Mouse (Mus musculus): ENCODE measurements around the gene Pakap. TPM values are rescaled to one million over a fixed set of nuclear protein-coding genes. Genes with fewer than 3 reads are reported as not detected.

The Pakap gene
- polyA plus RNA-seq, 1 experiment = 0.78 TPM

- WGBS = 79% methylated on average over 2 of the region's 2 CpGs
- DNase-seq = no peak
- H3K27me3 ChIP-seq (replicated peaks; ENCODE audit: control insufficient read depth, insufficient read depth, low read length) = no peaks in the 10 kb centered on the region
- H3K27ac ChIP-seq (ENCODE audit: insufficient read depth, low read depth, low read length) = no peak overlapping the region
- H3K4me1 ChIP-seq (ENCODE audit: control insufficient read depth, insufficient read depth, low read length) = no peaks in the 10 kb centered on the region
- no peaks in the 10 kb centered on the region for H3K36me3 ChIP-seq (ENCODE audit: control insufficient read depth, insufficient read depth, low read length)
- TF ChIP-seq CTCF (conservative IDR thresholded peaks at IDR 0.05; ENCODE audit: insufficient read depth, insufficient read length, low read depth, low read length) (no peak), POLR2A (IDR thresholded peaks at IDR 0.05; ENCODE audit: low read depth, low read length) (no peak)
- H3K4me3 ChIP-seq (ENCODE audit: insufficient read depth, low read depth, low read length) = no peak overlapping the region
Observed at GRCm38 (mm10) chr4:57624819-57625218, 56.8 kb downstream of the Pakap start.

- Histone ChIP-seq H3K27ac (ENCODE audit: insufficient read depth, low read depth, low read length) (no peak overlapping the region), H3K36me3 (ENCODE audit: control insufficient read depth, insufficient read depth, low read length) (no peaks in the 10 kb centered on the region), H3K4me3 (ENCODE audit: insufficient read depth, low read depth, low read length) (no peak overlapping the region), H3K4me1 (ENCODE audit: control insufficient read depth, insufficient read depth, low read length) (no peaks in the 10 kb centered on the region), H3K27me3 (replicated peaks; ENCODE audit: control insufficient read depth, insufficient read depth, low read length) (no peaks in the 10 kb centered on the region)
- WGBS = 60% methylated on average over 1 of the region's 1 CpGs
- TF ChIP-seq CTCF (conservative IDR thresholded peaks at IDR 0.05; ENCODE audit: insufficient read depth, insufficient read length, low read depth, low read length) = no peak
- no peak for TF ChIP-seq POLR2A (IDR thresholded peaks at IDR 0.05; ENCODE audit: low read depth, low read length)
- DNase-seq = no peak
Observed at GRCm38 (mm10) chr4:57625306-57625705, 57.3 kb downstream of the Pakap start.

GRCm38 (mm10) chr4:57625756-57626155, 57.8 kb downstream of the Pakap start:
- Histone ChIP-seq H3K4me1 (ENCODE audit: control insufficient read depth, insufficient read depth, low read length) (no peaks in the 10 kb centered on the region), H3K36me3 (ENCODE audit: control insufficient read depth, insufficient read depth, low read length) (no peaks in the 10 kb centered on the region), H3K27me3 (replicated peaks; ENCODE audit: control insufficient read depth, insufficient read depth, low read length) (no peaks in the 10 kb centered on the region), H3K27ac (ENCODE audit: insufficient read depth, low read depth, low read length) (no peak overlapping the region), H3K4me3 (ENCODE audit: insufficient read depth, low read depth, low read length) (no peak overlapping the region)
- WGBS = 88% methylated on average over 1 of the region's 1 CpGs
- no peak for DNase-seq
- TF ChIP-seq CTCF (conservative IDR thresholded peaks at IDR 0.05; ENCODE audit: insufficient read depth, insufficient read length, low read depth, low read length) = no peak
- no peak for TF ChIP-seq POLR2A (IDR thresholded peaks at IDR 0.05; ENCODE audit: low read depth, low read length)

GRCm38 (mm10) chr4:57626921-57627320, 58.9 kb downstream of the Pakap start:
- Histone ChIP-seq H3K27me3 (replicated peaks; ENCODE audit: control insufficient read depth, insufficient read depth, low read length) (no peaks in the 10 kb centered on the region), H3K36me3 (ENCODE audit: control insufficient read depth, insufficient read depth, low read length) (no peaks in the 10 kb centered on the region), H3K4me3 (ENCODE audit: insufficient read depth, low read depth, low read length) (no peak overlapping the region), H3K27ac (ENCODE audit: insufficient read depth, low read depth, low read length) (no peak overlapping the region), H3K4me1 (ENCODE audit: control insufficient read depth, insufficient read depth, low read length) (no peaks in the 10 kb centered on the region)
- DNase-seq = no peak
- TF ChIP-seq POLR2A (IDR thresholded peaks at IDR 0.05; ENCODE audit: low read depth, low read length) (no peak), CTCF (conservative IDR thresholded peaks at IDR 0.05; ENCODE audit: insufficient read depth, insufficient read length, low read depth, low read length) (no peak)
- 93% methylated on average over 5 of the region's 5 CpGs for WGBS

- Histone ChIP-seq H3K4me3 (ENCODE audit: insufficient read depth, low read depth, low read length) (no peak overlapping the region), H3K27me3 (replicated peaks; ENCODE audit: control insufficient read depth, insufficient read depth, low read length) (no peaks in the 10 kb centered on the region; the same call in 1 of the 2 replicates), H3K27ac (ENCODE audit: insufficient read depth, low read depth, low read length) (no peak overlapping the region), H3K36me3 (ENCODE audit: control insufficient read depth, insufficient read depth, low read length) (no peaks in the 10 kb centered on the region), H3K4me1 (ENCODE audit: control insufficient read depth, insufficient read depth, low read length) (no peaks in the 10 kb centered on the region)
- TF ChIP-seq POLR2A (IDR thresholded peaks at IDR 0.05; ENCODE audit: low read depth, low read length) = no peak
- TF ChIP-seq CTCF (conservative IDR thresholded peaks at IDR 0.05; ENCODE audit: insufficient read depth, insufficient read length, low read depth, low read length) = no peak
- no peak for DNase-seq
- 70% methylated on average over 5 of the region's 5 CpGs for WGBS
Observed at GRCm38 (mm10) chr4:57632386-57632785, 64.4 kb downstream of the Pakap start.

GRCm38 (mm10) chr4:57633052-57633451, 65.1 kb downstream of the Pakap start:
- H3K4me3 ChIP-seq (ENCODE audit: insufficient read depth, low read depth, low read length) = no peak overlapping the region
- WGBS = 84% methylated on average over 7 of the region's 7 CpGs
- no peak overlapping the region for H3K27ac ChIP-seq (ENCODE audit: insufficient read depth, low read depth, low read length)
- no peak for DNase-seq
- no peaks in the 10 kb centered on the region for H3K36me3 ChIP-seq (ENCODE audit: control insufficient read depth, insufficient read depth, low read length)
- H3K27me3 ChIP-seq (replicated peaks; ENCODE audit: control insufficient read depth, insufficient read depth, low read length) = no peaks in the 10 kb centered on the region; the same call in 1 of the 2 replicates
- H3K4me1 ChIP-seq (ENCODE audit: control insufficient read depth, insufficient read depth, low read length) = no peaks in the 10 kb centered on the region
- TF ChIP-seq POLR2A (IDR thresholded peaks at IDR 0.05; ENCODE audit: low read depth, low read length) = no peak
- no peak for TF ChIP-seq CTCF (conservative IDR thresholded peaks at IDR 0.05; ENCODE audit: insufficient read depth, insufficient read length, low read depth, low read length)

GRCm38 (mm10) chr4:57634956-57635355, 67.0 kb downstream of the Pakap start:
- Histone ChIP-seq H3K27me3 (replicated peaks; ENCODE audit: control insufficient read depth, insufficient read depth, low read length) (no peaks in the 10 kb centered on the region; the same call in 1 of the 2 replicates), H3K4me1 (ENCODE audit: control insufficient read depth, insufficient read depth, low read length) (no peaks in the 10 kb centered on the region), H3K4me3 (ENCODE audit: insufficient read depth, low read depth, low read length) (no peak overlapping the region), H3K36me3 (ENCODE audit: control insufficient read depth, insufficient read depth, low read length) (no peaks in the 10 kb centered on the region), H3K27ac (ENCODE audit: insufficient read depth, low read depth, low read length) (no peak overlapping the region)
- no peak for DNase-seq
- TF ChIP-seq POLR2A (IDR thresholded peaks at IDR 0.05; ENCODE audit: low read depth, low read length) (no peak), CTCF (conservative IDR thresholded peaks at IDR 0.05; ENCODE audit: insufficient read depth, insufficient read length, low read depth, low read length) (no peak)
- WGBS = 40% methylated on average over 1 of the region's 1 CpGs
